Mouse (Mus musculus) adrenal gland (tissue): ENCODE data around the gene Ptger2.
"Not testable (repeated sequence)": the region's sequence is repeated elsewhere in the genome, so short reads cannot be mapped to it uniquely, and the experiment has no call there.

ENCODE experiments used
- intact Hi-C: fragments of 180-260 bp; cut with DNase I; formaldehyde crosslinking; loops from one replicate; pipeline ENCODE4 v1.15.1; 2025
- long read RNA-seq, 2 experiments: library from polyadenylated mRNA; unstranded; transcript quantifications; one replicate each; pipeline ENCODE4 v2.0.0; 2020; ENCODE audit warnings: borderline replicate concordance in 1 of 2; ENCODE audit not compliant: insufficient replicate concordance in 1 of 2

Ptger2 gene
- long read RNA-seq, experiment 1, transcript Ptger2-201 (2 exons, 3,684 nt) = major isoform, 5 of 5 reads
- long read RNA-seq, experiment 1, partial matches to known transcripts = 0 of 5 reads
- long read RNA-seq, experiment 1, other reads (novel, unspliced or antisense) = 0 of 5 reads
- long read RNA-seq, experiment 2, partial matches to known transcripts = 0 of 4 reads
- long read RNA-seq, experiment 2, other reads (novel, unspliced or antisense) = 1 of 4 reads

GRCm38 (mm10) chr14:44987674-44988355 lies at the start of gene Ptger2:
TSS of gene Ptger2 (plus strand) at chr14:44988195.
- intact Hi-C loops = not testable (repeated sequence)

DNA sequence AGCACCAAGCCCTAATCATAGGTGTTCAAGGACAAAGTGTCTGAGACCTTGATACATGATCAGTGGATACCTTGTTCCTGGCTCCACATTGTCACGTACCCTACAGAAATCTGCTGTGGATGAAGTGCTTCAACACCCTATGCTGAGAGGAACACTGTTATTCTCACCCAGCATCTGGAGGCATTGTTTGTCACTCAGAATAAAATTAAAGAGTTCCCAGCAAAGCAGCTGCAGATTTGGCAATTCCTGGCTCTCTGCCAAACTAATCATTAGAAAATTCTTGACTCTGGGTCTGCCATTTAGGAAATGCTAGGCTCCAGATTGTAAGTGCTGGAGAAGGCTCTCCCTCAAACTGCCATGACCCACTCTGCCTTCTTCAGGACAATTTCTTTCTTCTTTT lies 27.2 kb upstream of the Ptger2 start:
- intact Hi-C loops = no loop called here

DNA sequence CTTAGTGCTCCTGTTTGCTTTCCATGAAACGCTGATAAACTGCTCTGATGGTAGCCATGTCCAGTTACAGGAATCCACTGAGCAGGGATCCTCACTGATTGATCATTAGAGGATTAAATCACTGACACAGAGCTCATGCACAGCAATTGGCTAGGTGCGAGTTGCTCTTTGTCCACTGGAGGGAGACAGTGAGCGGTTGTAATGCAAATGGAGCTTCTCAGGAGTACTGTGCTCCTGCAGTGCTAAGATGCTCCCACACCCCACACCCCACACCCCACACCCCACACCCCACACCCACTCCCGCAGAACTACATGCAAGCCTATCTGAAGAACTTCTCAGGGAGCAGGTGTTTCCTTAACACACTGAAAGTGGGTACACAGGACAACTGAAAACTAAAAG lies 10.7 kb upstream of the Ptger2 start:
- intact Hi-C loops = not testable (repeated sequence)

GRCm38 (mm10) chr14:44979887-44980286 lies 8.1 kb upstream of the Ptger2 start:
- intact Hi-C loops = loop anchor here (2.0 kb wide), 1 partner anchor 163 kb away; no protein-coding TSS in a partner anchor

GRCm38 (mm10) chr14:44981490-44981889 lies 6.5 kb upstream of the Ptger2 start:
- intact Hi-C loops = loop anchor here (2.0 kb wide), 1 partner anchor 161 kb away; no protein-coding TSS in a partner anchor

DNA sequence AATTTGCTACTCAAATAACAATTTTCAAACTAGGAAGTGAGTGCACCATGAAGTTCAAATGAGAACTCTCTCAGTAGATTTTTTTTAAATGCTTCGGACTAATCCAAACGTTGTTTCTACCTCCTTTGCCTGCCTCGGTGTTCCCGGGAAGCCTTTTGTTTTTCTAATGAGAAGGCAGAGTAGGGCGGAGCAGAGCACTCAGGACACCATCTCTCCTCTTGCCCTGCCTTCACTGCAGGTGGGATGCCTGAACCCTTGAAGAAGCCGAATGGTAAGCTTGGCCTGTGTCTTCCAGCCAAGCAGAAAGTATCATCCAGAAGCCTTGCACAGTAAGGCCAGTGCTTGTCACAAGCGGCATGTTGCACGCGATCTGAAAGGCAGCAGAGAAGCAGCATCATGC lies 3.9 kb upstream of the Ptger2 start:
- intact Hi-C loops = no loop called here

GRCm38 (mm10) chr14:44986248-44986647 lies 1.7 kb upstream of the Ptger2 start:
- intact Hi-C loops = no loop called here

GRCm38 (mm10) chr14:44988456-44989016 lies 541 bp downstream of the Ptger2 start:
- intact Hi-C loops = no loop called here

GRCm38 (mm10) chr14:44989017-44989721 lies 1.2 kb downstream of the Ptger2 start:
- intact Hi-C loops = no loop called here

DNA sequence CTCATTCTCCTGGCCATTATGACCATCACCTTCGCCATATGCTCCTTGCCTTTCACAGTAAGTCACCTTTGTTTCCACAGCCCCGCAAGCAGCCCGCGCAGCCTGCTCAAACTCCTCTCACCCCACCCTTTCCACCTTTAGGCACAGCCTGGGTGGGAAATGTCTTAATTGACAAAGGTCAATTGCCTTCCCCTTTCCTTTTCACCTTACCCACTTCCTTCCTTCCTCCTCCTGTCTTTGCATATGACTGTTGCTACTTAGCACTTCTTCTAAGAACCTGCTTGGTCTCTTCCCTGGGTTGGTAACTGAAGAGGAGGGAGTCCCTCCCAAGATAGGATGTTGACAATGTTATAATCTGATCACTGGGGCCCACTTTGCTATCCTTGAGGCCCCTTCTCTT lies 1.8 kb downstream of the Ptger2 start:
- intact Hi-C loops = no loop called here

DNA sequence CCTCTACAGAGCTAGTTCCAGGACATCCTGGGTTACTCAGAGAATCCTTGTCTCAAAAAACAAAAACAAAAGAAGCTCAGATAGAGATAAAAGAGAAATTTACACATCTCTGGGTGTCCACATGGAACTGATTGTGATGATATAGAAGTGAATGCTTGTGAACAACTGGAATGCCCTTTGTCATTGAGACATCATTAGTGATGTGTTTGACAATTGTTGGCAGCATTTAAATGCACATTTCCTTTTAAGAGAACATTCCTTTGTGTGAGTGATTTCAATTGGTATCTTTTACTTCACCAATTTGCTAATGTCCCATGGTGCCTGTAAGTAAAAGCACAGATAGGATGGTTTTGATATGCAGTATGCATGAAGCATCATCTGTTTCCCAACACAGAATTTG lies 6.3 kb downstream of the Ptger2 start:
- intact Hi-C loops = no loop called here

DNA sequence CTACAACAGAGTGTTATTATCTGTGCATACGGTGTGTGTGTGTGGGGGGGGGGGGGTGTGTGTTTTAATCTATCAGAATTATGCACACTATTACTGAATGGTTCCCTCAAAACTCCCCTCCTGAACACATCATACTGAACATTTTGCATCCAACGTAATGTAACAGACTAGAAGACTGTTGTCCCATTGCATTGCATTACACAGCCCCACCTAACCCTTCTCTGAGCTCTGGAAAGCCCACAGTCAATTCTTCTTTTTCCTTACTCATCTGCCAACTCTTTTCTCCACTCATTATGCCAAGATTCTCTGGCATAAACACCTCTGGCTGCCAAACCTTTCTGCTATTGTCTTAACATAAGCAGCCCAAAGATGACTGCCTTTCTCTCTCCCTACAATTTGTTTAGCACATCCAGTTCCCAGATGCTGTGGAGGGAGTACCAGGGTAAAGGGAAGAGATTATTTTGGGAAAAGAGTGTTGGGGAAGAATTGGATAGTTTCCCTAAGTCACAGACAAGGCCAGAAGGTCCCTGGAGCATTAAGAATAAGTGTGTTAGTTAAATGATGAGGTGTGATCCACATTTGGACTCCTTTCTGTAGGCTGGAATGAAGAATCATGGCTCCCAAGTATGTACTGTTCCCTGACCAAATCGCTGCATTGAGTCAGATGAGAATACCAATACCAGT lies 12.2 kb downstream of the Ptger2 start:
- intact Hi-C loops = no loop called here

GRCm38 (mm10) chr14:45005698-45006283 lies 17.8 kb downstream of the Ptger2 start:
- intact Hi-C loops = no loop called here

DNA sequence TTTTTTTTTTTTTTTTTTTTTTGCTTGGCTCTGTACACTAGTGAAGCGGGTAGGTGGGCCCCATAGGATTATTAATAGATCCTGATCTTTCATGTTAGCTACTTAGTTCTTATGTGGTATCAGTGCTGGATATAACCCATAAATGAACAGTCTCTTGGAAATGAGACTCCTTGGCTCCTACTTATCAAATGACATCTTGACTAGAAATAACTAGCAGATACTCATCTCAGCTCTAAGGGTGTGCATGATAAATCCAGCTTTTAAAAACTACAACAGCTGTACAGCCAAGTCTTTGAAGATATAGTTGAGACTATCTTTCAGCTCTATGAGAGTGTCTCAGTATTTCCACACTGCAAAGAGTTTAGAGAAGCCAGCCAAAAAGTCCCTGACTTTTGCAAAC lies 21.2 kb downstream of the Ptger2 start:
- intact Hi-C loops = no loop called here

DNA sequence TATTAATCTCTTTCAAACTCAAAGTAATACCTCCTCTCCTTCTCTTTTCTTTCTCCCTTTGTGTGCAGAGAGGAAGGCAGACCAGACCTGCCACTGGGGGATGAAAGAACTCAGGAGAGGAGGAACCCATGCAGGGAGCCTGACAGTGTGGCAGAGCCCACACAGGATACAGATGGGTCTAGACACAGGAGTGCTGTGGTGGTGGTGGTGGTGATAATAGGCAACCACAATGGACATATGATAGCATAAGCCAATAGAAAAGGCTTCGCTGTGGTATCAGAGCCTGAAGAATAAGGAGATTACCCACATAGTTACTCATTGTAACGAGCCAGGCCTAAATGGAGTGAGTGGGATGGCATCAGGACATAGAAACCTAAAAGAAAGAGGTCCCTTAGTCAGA lies 23.3 kb downstream of the Ptger2 start:
- intact Hi-C loops = no loop called here

- intact Hi-C loops = no loop called here
Observed at GRCm38 (mm10) chr14:45011671-45012070, 23.7 kb downstream of the Ptger2 start.

- intact Hi-C loops = no loop called here
Observed at GRCm38 (mm10) chr14:45021551-45021950, 33.6 kb downstream of the Ptger2 start.

DNA sequence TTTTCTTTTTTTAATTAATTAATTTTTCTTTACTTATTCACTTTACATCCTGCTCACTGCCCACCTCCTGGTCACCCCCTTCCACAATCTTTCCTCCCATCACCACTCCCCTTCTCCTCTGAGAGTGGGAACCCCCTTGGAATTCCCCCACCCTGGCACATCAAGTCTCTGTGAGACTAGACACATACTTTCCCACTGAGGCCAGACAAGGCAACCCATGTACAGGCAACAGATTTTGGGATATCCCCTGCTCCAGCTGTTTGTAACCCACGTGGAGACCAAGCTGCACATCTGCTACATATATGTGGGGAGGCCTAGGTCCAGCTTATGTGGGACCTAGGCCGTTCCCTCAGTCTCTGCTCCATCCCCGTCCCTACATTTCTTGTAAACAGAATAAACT lies 46.3 kb downstream of the Ptger2 start:
- intact Hi-C loops = no loop called here

- intact Hi-C loops = no loop called here
Observed at GRCm38 (mm10) chr14:45036579-45036978, 48.6 kb downstream of the Ptger2 start.

- intact Hi-C loops = no loop called here
Observed at GRCm38 (mm10) chr14:45038052-45038451, 50.1 kb downstream of the Ptger2 start.

- intact Hi-C loops = no loop called here
Observed at GRCm38 (mm10) chr14:45040851-45041475, 53.0 kb downstream of the Ptger2 start.
